Mouse (Mus musculus) liver, embryonic 14.5 days (tissue): Measurements from ENCODE around the gene Acbd4. TPM values are rescaled to one million over a fixed set of nuclear protein-coding genes. Genes with fewer than 3 reads are reported as not detected.

Experiments used
- ATAC-seq: fragments of 200-750 bp; cut with Nextera tagmentation; 2 replicates; pipeline ENCODE4 v1.8.0; 2017; ENCODE audit warnings: moderate number of reproducible peaks, mild to moderate bottlenecking, moderate library complexity; ENCODE audit not compliant: insufficient read depth
- DNase-seq, 3 experiments: peaks; one replicate each; pipeline ENCODE4 v3.0.0-alpha.2; 2012 to 2013; ENCODE audit warnings: low read depth in 3 of 3, low spot score in 3 of 3
- H3K27ac ChIP-seq: fragments of 300-500 bp; sonication (generic); 2 replicates; pipeline ENCODE4 v1.5.1; 2014; ENCODE audit warnings: moderate library complexity, mild to moderate bottlenecking, control low read depth, inconsistent platforms
- H3K27me3 ChIP-seq: fragments of 300-500 bp; sonication (generic); 2 replicates; pipeline ENCODE4 v1.6.1; 2014; ENCODE audit warnings: mild to moderate bottlenecking, low read length, moderate library complexity; ENCODE audit not compliant: control insufficient read depth, insufficient read depth
- H3K36me3 ChIP-seq: fragments of 300-500 bp; sonication (generic); replicated peaks from 2 replicates; pipeline ENCODE4 v1.6.1; 2014; ENCODE audit warnings: low read depth; ENCODE audit not compliant: control insufficient read depth, insufficient read depth
- H3K4me1 ChIP-seq, 2 experiments: fragments of 200-500 bp in 1 of 2; fragments of 300-500 bp in 1 of 2; sonication (generic) in 1 of 2; replicated peaks; 2 replicates each; pipeline ENCODE4 v1.6.1; 2012 to 2014; ENCODE audit warnings: antibody characterized with exemption in 1 of 2, inconsistent platforms in 1 of 2, low read length in 1 of 2; ENCODE audit not compliant: control insufficient read depth in 2 of 2, insufficient read depth in 2 of 2
- H3K4me2 ChIP-seq: fragments of 300-500 bp; sonication (generic); 2 replicates; pipeline ENCODE4 v1.6.1; 2014; ENCODE audit warnings: low read depth, mild to moderate bottlenecking, control low read depth, moderate library complexity
- H3K4me3 ChIP-seq, 2 experiments: fragments of 200-500 bp in 1 of 2; fragments of 300-500 bp in 1 of 2; sonication (generic) in 1 of 2; 2 replicates each; pipeline ENCODE4 v1.5.1; 2012 to 2014; ENCODE audit warnings: low read depth in 2 of 2, low read length in 2 of 2, mild to moderate bottlenecking in 2 of 2, control low read depth in 1 of 2, inconsistent platforms in 1 of 2, moderate library complexity in 1 of 2; ENCODE audit not compliant: insufficient read depth in 1 of 2
- H3K9ac ChIP-seq: fragments of 300-500 bp; sonication (generic); replicated peaks from 2 replicates; pipeline ENCODE4 v1.6.1; 2014; ENCODE audit warnings: mild to moderate bottlenecking, control low read depth, moderate library complexity
- H3K9me3 ChIP-seq: fragments of 300-500 bp; sonication (generic); 2 replicates; pipeline ENCODE4 v1.6.1; 2016; ENCODE audit warnings: low read length, mixed read lengths; ENCODE audit not compliant: control insufficient read depth
- CTCF ChIP-seq: IDR thresholded peaks from 2 replicates; pipeline ENCODE4 v1.5.1; 2016; ENCODE audit warnings: antibody characterized with exemption, low read depth, control low read depth
- EP300 ChIP-seq: IDR thresholded peaks from 2 replicates; pipeline ENCODE4 v1.6.1; 2016; ENCODE audit warnings: antibody characterized with exemption, low read depth
- WGBS: fragments of 180-500 bp; shearing (Covaris S2); extraction: QIAGEN DNeasy Blood & Tissue Kit; methylation state at CpG from one replicate; pipeline ENCODE4 v1.1.7; 2014; ENCODE audit not compliant: insufficient replicate concordance; 5-methylcytosine and 5-hydroxymethylcytosine counted together
- polyA plus RNA-seq, 2 experiments: library from polyadenylated mRNA; depleted of rRNA in 1 of 2; stranded (reverse) in 1 of 2; unstranded in 1 of 2; fragments of >200 nt; fragmentation: Nextera tagmentation in 1 of 2; extraction: Ambion mirVana in 1 of 2; gene quantifications; 2 replicates each; pipeline versions ENCODE4 v1.2.1 to v1.2.3; 2012 to 2014

The Acbd4 gene
- polyA plus RNA-seq, 2 experiments, result 27.3 to 49.7 TPM

GRCm38 (mm10) chr11:103068884-103069283 lies 32.6 kb upstream of the Acbd4 start:
- Histone ChIP-seq H3K4me1 (no peaks in the 10 kb centered on the region), H3K4me2 (no peak overlapping the region), H3K36me3 (peaks cover 29% of the 10 kb centered on the region), H3K9me3 (no peaks in the 10 kb centered on the region), H3K27me3 (no peaks in the 10 kb centered on the region), H3K4me3 (no peak overlapping the region), H3K27ac (no peak overlapping the region), H3K9ac (no peak overlapping the region)
- DNase-seq (no peak), ATAC-seq (no peak)
- WGBS, result 90% methylated on average over 11 of the region's 11 CpGs
- TF ChIP-seq EP300 (no peak), CTCF (no peak)

GRCm38 (mm10) chr11:103069731-103070130 lies 31.8 kb upstream of the Acbd4 start:
- ATAC-seq (no peak), DNase-seq (no peak)
- H3K9ac ChIP-seq, result no peak overlapping the region
- no peak overlapping the region for H3K27ac ChIP-seq
- no peaks in the 10 kb centered on the region for H3K9me3 ChIP-seq
- WGBS, result 80% methylated on average over 2 of the region's 2 CpGs
- H3K36me3 ChIP-seq, result peaks cover 20% of the 10 kb centered on the region
- H3K4me1 ChIP-seq, result no peaks in the 10 kb centered on the region
- H3K27me3 ChIP-seq, result no peaks in the 10 kb centered on the region
- no peak overlapping the region for H3K4me2 ChIP-seq
- no peak overlapping the region for H3K4me3 ChIP-seq
- TF ChIP-seq CTCF (no peak), EP300 (no peak)

- ATAC-seq (no peak), DNase-seq (no peak)
- TF ChIP-seq CTCF, result no peak
- TF ChIP-seq EP300, result no peak
- H3K27ac ChIP-seq, result no peak overlapping the region
- H3K36me3 ChIP-seq, result peaks cover 19% of the 10 kb centered on the region
- 92% methylated on average over 10 of the region's 10 CpGs for WGBS
- no peaks in the 10 kb centered on the region for H3K9me3 ChIP-seq
- H3K9ac ChIP-seq, result no peak overlapping the region
- H3K27me3 ChIP-seq, result no peaks in the 10 kb centered on the region
- no peak overlapping the region for H3K4me3 ChIP-seq
- no peak overlapping the region for H3K4me2 ChIP-seq
- H3K4me1 ChIP-seq, result no peaks in the 10 kb centered on the region
These were observed 31.1 kb upstream of the Acbd4 start for GRCm38 (mm10) chr11:103070322-103070880.

DNA sequence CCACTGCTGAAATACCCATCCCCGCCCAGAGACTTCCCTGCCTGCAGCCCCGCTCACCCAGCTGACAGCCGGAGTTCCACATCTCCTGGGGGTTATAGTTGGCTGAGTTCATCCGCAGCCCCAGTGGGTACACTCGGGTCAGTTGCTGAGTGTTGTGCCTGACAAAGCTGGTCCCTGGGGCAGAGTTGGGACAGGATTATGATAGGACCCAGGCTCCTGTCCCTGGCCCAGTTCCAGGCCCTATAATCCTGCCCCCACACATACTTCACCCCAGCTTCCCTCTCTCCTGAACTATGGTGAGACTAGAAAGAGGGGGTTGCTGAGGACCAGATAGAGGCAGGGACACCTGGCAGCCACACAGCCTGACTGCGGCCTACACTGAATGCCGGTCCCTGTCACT lies 27.8 kb upstream of the Acbd4 start:
- no peak overlapping the region for H3K4me3 ChIP-seq
- WGBS, result 80% methylated on average over 7 of the region's 7 CpGs
- H3K36me3 ChIP-seq, result peaks cover 3% of the 10 kb centered on the region
- no peak for ATAC-seq
- DNase-seq, result no peak
- H3K27me3 ChIP-seq, result no peaks in the 10 kb centered on the region
- TF ChIP-seq EP300 (no peak), CTCF (no peak)
- H3K4me2 ChIP-seq, result no peak overlapping the region
- H3K27ac ChIP-seq, result no peak overlapping the region
- H3K4me1 ChIP-seq, result no peaks in the 10 kb centered on the region
- H3K9me3 ChIP-seq, result no peaks in the 10 kb centered on the region
- no peak overlapping the region for H3K9ac ChIP-seq

DNA sequence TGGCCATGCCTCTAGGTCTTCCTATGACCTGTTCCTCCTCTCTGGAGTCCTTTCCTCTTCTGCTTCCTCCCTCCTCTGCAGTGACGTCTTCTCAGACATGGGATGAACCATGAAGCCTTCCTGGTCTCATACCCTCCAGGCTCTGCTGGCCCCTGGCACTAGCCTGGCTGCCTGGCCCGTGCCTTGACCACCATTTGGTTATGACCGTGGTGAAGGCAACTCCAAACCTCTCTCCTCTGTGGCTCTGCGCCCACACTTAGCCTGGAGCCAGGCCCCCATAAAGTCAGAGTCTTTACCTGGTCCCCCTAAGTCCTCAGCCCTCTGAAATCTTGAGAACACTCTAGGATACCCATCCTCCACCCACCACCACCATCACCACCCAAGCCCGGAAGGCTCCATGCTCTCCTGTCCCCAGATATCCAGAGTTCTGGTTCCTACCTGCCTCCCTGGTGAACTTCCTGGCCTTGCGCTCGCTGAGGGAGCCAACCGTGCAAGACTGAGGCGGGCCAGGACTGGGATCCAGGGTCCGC lies 27.3 kb upstream of the Acbd4 start:
- WGBS, result 57% methylated on average over 10 of the region's 10 CpGs
- H3K4me1 ChIP-seq, result no peaks in the 10 kb centered on the region
- ATAC-seq (no peak), DNase-seq (no peak)
- peaks cover 2% of the 10 kb centered on the region for H3K36me3 ChIP-seq
- H3K9ac ChIP-seq, result no peak overlapping the region
- H3K27ac ChIP-seq, result no peak overlapping the region
- H3K4me3 ChIP-seq, result no peak overlapping the region
- no peak overlapping the region for H3K4me2 ChIP-seq
- H3K27me3 ChIP-seq, result no peaks in the 10 kb centered on the region
- no peaks in the 10 kb centered on the region for H3K9me3 ChIP-seq
- no peak for TF ChIP-seq CTCF
- TF ChIP-seq EP300, result no peak
